Mouse (Mus musculus) liver, embryonic 13.5 days (tissue): ENCODE measurements at regions not wholly inside any gene's neighbourhood (a gene's known extent, or its start where the extent isn't known, plus 50 kb on each side); places are given as distances from the start of the nearest gene placed in this dataset.

Experiments
- ATAC-seq: fragments of 200-750 bp; cut with Nextera tagmentation; 2 replicates; pipeline ENCODE4 v1.8.0; 2017; ENCODE audit warnings: low read depth, mild to moderate bottlenecking, moderate number of reproducible peaks, moderate library complexity
- DNase-seq: peaks from one replicate; pipeline ENCODE4 v3.0.0; 2022
- H3K27ac ChIP-seq: fragments of 300-500 bp; sonication (generic); 2 replicates; pipeline ENCODE4 v1.5.1; 2015; ENCODE audit warnings: moderate library complexity, mild to moderate bottlenecking, inconsistent platforms
- H3K27me3 ChIP-seq: fragments of 300-500 bp; sonication (generic); 2 replicates; pipeline ENCODE4 v1.6.1; 2015; ENCODE audit warnings: mild to moderate bottlenecking, inconsistent platforms
- H3K36me3 ChIP-seq: fragments of 300-500 bp; sonication (generic); 2 replicates; pipeline ENCODE4 v1.6.1; 2015; ENCODE audit warnings: mild to moderate bottlenecking, inconsistent platforms
- H3K4me1 ChIP-seq: fragments of 300-500 bp; sonication (generic); replicated peaks from 2 replicates; pipeline ENCODE4 v1.6.1; 2015; ENCODE audit warnings: inconsistent platforms
- H3K4me2 ChIP-seq: fragments of 300-500 bp; sonication (generic); 2 replicates; pipeline ENCODE4 v1.6.1; 2015; ENCODE audit warnings: inconsistent platforms, mild to moderate bottlenecking, moderate library complexity
- H3K4me3 ChIP-seq: fragments of 300-500 bp; sonication (generic); replicated peaks from 2 replicates; pipeline ENCODE4 v1.5.1; 2015; ENCODE audit warnings: mild to moderate bottlenecking, inconsistent platforms
- H3K9ac ChIP-seq: fragments of 300-500 bp; sonication (generic); 2 replicates; pipeline ENCODE4 v1.6.1; 2015; ENCODE audit warnings: mild to moderate bottlenecking, inconsistent platforms
- H3K9me3 ChIP-seq: fragments of 300-500 bp; sonication (generic); replicated peaks from 2 replicates; pipeline ENCODE4 v1.6.1; 2016; ENCODE audit warnings: inconsistent platforms
- WGBS: fragments of 180-500 bp; shearing (Covaris S2); methylation state at CpG from one replicate; pipeline ENCODE4 v1.1.7; 2015; ENCODE audit not compliant: insufficient replicate concordance; 5-methylcytosine and 5-hydroxymethylcytosine counted together

- 84% methylated on average over 6 of the region's 6 CpGs for WGBS
- Histone ChIP-seq H3K9ac (no peak overlapping the region), H3K27me3 (no peaks in the 10 kb centered on the region)
These were observed 750.8 kb upstream of the Car8 start for GRCm38 (mm10) chr4:8989614-8990013.

GRCm38 (mm10) chr4:8989110-8989509 is 750.3 kb upstream of the Car8 start:
- Histone ChIP-seq H3K36me3 (no peaks in the 10 kb centered on the region), H3K4me3 (no peak overlapping the region), H3K27me3 (no peaks in the 10 kb centered on the region), H3K4me1 (peaks cover 7% of the 10 kb centered on the region; the same call in 1 of the 2 replicates), H3K9me3 (no peaks in the 10 kb centered on the region), H3K27ac (no peak overlapping the region), H3K9ac (no peak overlapping the region), H3K4me2 (no peak overlapping the region)
- ATAC-seq (no peak), DNase-seq (no peak)
- WGBS, result 62% methylated on average over 4 of the region's 4 CpGs

More at GRCm38 (mm10) chr4:8989614-8990013, 750.8 kb upstream of the Car8 start:
- Histone ChIP-seq H3K4me3 (no peak overlapping the region), H3K4me1 (peaks cover 7% of the 10 kb centered on the region; the same call in 1 of the 2 replicates), H3K27ac (no peak overlapping the region), H3K4me2 (no peak overlapping the region), H3K36me3 (no peaks in the 10 kb centered on the region), H3K9me3 (no peaks in the 10 kb centered on the region)
- no peak for DNase-seq
- no peak for ATAC-seq

- Histone ChIP-seq H3K9ac (no peak overlapping the region), H3K9me3 (no peaks in the 10 kb centered on the region), H3K4me1 (peaks cover 7% of the 10 kb centered on the region; the same call in 1 of the 2 replicates), H3K4me2 (no peak overlapping the region; the same call in 1 of the 2 replicates), H3K4me3 (no peak overlapping the region), H3K27me3 (no peaks in the 10 kb centered on the region), H3K36me3 (no peaks in the 10 kb centered on the region), H3K27ac (no peak overlapping the region)
- DNase-seq, result no peak
- 33% methylated on average over 8 of the region's 8 CpGs for WGBS
- no peak for ATAC-seq
These were observed 749.5 kb upstream of the Car8 start for GRCm38 (mm10) chr4:8988345-8988733.

GRCm38 (mm10) chr4:8987544-8988344 is 748.9 kb upstream of the Car8 start:
- H3K4me2 ChIP-seq, result no peak overlapping the region; the same call in 1 of the 2 replicates
- H3K9me3 ChIP-seq, result no peaks in the 10 kb centered on the region
- no peak overlapping the region for H3K9ac ChIP-seq
- DNase-seq (no peak), ATAC-seq (no peak)
- H3K27ac ChIP-seq, result no peak overlapping the region
- H3K4me1 ChIP-seq, result peaks cover 7% of the 10 kb centered on the region; the same call in 1 of the 2 replicates
- WGBS, result 62% methylated on average over 10 of the region's 10 CpGs
- H3K27me3 ChIP-seq, result no peaks in the 10 kb centered on the region
- H3K36me3 ChIP-seq, result no peaks in the 10 kb centered on the region
- H3K4me3 ChIP-seq, result no peak overlapping the region

- no peaks in the 10 kb centered on the region for H3K9me3 ChIP-seq
- no peaks in the 10 kb centered on the region for H3K36me3 ChIP-seq
- H3K27me3 ChIP-seq, result no peaks in the 10 kb centered on the region
- no peak for DNase-seq
- H3K4me2 ChIP-seq, result no peak overlapping the region
- H3K4me1 ChIP-seq, result peaks cover 7% of the 10 kb centered on the region; the same call in 1 of the 2 replicates
- WGBS, result 64% methylated on average over 13 of the region's 13 CpGs
- no peak overlapping the region for H3K4me3 ChIP-seq
- no peak for ATAC-seq
- no peak overlapping the region for H3K27ac ChIP-seq
- no peak overlapping the region for H3K9ac ChIP-seq
These were observed 747.7 kb upstream of the Car8 start for GRCm38 (mm10) chr4:8986394-8987091.

GRCm38 (mm10) chr4:8984059-8984606 is 745.3 kb upstream of the Car8 start:
- no peak overlapping the region for H3K27ac ChIP-seq
- H3K4me1 ChIP-seq, result peaks cover 7% of the 10 kb centered on the region; the same call in 1 of the 2 replicates
- no peaks in the 10 kb centered on the region for H3K36me3 ChIP-seq
- ATAC-seq (no peak), DNase-seq (no peak)
- 70% methylated on average over 5 of the region's 5 CpGs for WGBS
- H3K4me3 ChIP-seq, result no peak overlapping the region
- no peak overlapping the region for H3K4me2 ChIP-seq
- H3K27me3 ChIP-seq, result no peaks in the 10 kb centered on the region
- H3K9ac ChIP-seq, result no peak overlapping the region
- H3K9me3 ChIP-seq, result no peaks in the 10 kb centered on the region

- no peaks in the 10 kb centered on the region for H3K9me3 ChIP-seq
- no peaks in the 10 kb centered on the region for H3K4me1 ChIP-seq
- DNase-seq (no peak), ATAC-seq (no peak)
- no peak overlapping the region for H3K4me2 ChIP-seq
- no peak overlapping the region for H3K27ac ChIP-seq
- H3K9ac ChIP-seq, result no peak overlapping the region
- no peak overlapping the region for H3K4me3 ChIP-seq
- H3K36me3 ChIP-seq, result no peaks in the 10 kb centered on the region
- WGBS, result 26% methylated on average over 8 of the region's 8 CpGs
- no peaks in the 10 kb centered on the region for H3K27me3 ChIP-seq
These were observed 740.1 kb upstream of the Car8 start for GRCm38 (mm10) chr4:8978949-8979348.

- Histone ChIP-seq H3K4me1 (no peaks in the 10 kb centered on the region), H3K9me3 (no peaks in the 10 kb centered on the region), H3K36me3 (no peaks in the 10 kb centered on the region), H3K27ac (no peak overlapping the region), H3K4me3 (no peak overlapping the region), H3K4me2 (no peak overlapping the region), H3K9ac (no peak overlapping the region), H3K27me3 (no peaks in the 10 kb centered on the region)
- WGBS, result 67% methylated on average over 5 of the region's 5 CpGs
- DNase-seq (no peak), ATAC-seq (no peak)
These were observed 731.2 kb upstream of the Car8 start for GRCm38 (mm10) chr4:8969951-8970455.

- no peaks in the 10 kb centered on the region for H3K4me1 ChIP-seq
- H3K27ac ChIP-seq, result no peak overlapping the region
- no peak for ATAC-seq
- H3K36me3 ChIP-seq, result no peaks in the 10 kb centered on the region
- H3K4me3 ChIP-seq, result no peak overlapping the region
- no peak overlapping the region for H3K4me2 ChIP-seq
- H3K9ac ChIP-seq, result no peak overlapping the region
- 67% methylated on average over 3 of the region's 3 CpGs for WGBS
- H3K27me3 ChIP-seq, result no peaks in the 10 kb centered on the region
- DNase-seq, result no peak
- H3K9me3 ChIP-seq, result no peaks in the 10 kb centered on the region
These were observed 729.9 kb upstream of the Car8 start for GRCm38 (mm10) chr4:8968741-8969140.

GRCm38 (mm10) chr4:8967986-8968385 is 729.1 kb upstream of the Car8 start:
- H3K36me3 ChIP-seq, result no peaks in the 10 kb centered on the region
- H3K27me3 ChIP-seq, result no peaks in the 10 kb centered on the region
- 72% methylated on average over 3 of the region's 3 CpGs for WGBS
- no peak for ATAC-seq
- no peak overlapping the region for H3K4me2 ChIP-seq
- no peak overlapping the region for H3K4me3 ChIP-seq
- DNase-seq, result no peak
- no peak overlapping the region for H3K27ac ChIP-seq
- no peaks in the 10 kb centered on the region for H3K9me3 ChIP-seq
- H3K9ac ChIP-seq, result no peak overlapping the region
- H3K4me1 ChIP-seq, result no peaks in the 10 kb centered on the region

- ATAC-seq (no peak), DNase-seq (no peak)
- 72% methylated on average over 5 of the region's 5 CpGs for WGBS
- Histone ChIP-seq H3K27me3 (no peaks in the 10 kb centered on the region), H3K27ac (no peak overlapping the region), H3K4me2 (no peak overlapping the region), H3K4me1 (no peaks in the 10 kb centered on the region), H3K36me3 (no peaks in the 10 kb centered on the region), H3K4me3 (no peak overlapping the region), H3K9me3 (no peaks in the 10 kb centered on the region), H3K9ac (no peak overlapping the region)
These were observed 726.7 kb upstream of the Car8 start for GRCm38 (mm10) chr4:8965563-8965962.
